Mouse (Mus musculus) spleen, adult 18-20 months (tissue): ENCODE data around the gene Cds2.
"Not testable (repeated sequence)": the region's sequence is repeated elsewhere in the genome, so short reads cannot be mapped to it uniquely, and the experiment has no call there.

Experiments
- DNase-seq, 2 experiments: peaks; one replicate each; pipeline ENCODE4 v3.0.0; 2022; ENCODE audit warnings: mixed read lengths in 2 of 2

The Cds2 gene

GRCm38 (mm10) chr2:132266086-132266485 is 3.1 kb downstream of the Cds2 start:
- no peak for DNase-seq

- DNase-seq: peak; percentile 22 to 27
Measured at GRCm38 (mm10) chr2:132269217-132269616, 6.3 kb downstream of the Cds2 start.

- no peak for DNase-seq
Measured at GRCm38 (mm10) chr2:132270331-132270951, 7.5 kb downstream of the Cds2 start.

GRCm38 (mm10) chr2:132272694-132273389 is 9.9 kb downstream of the Cds2 start:
- DNase-seq: no peak

GRCm38 (mm10) chr2:132275527-132275926 is 12.6 kb downstream of the Cds2 start:
- no peak for DNase-seq

- DNase-seq: no peak
Measured at GRCm38 (mm10) chr2:132276249-132276648, 13.3 kb downstream of the Cds2 start.

GRCm38 (mm10) chr2:132278273-132278853 is 15.4 kb downstream of the Cds2 start:
- no peak for DNase-seq

- DNase-seq: no peak
Measured at GRCm38 (mm10) chr2:132279336-132279882, 16.5 kb downstream of the Cds2 start.

GRCm38 (mm10) chr2:132279978-132280377 is 17.0 kb downstream of the Cds2 start:
- DNase-seq: no peak

GRCm38 (mm10) chr2:132280518-132281120 is 17.7 kb downstream of the Cds2 start:
- no peak for DNase-seq

GRCm38 (mm10) chr2:132281560-132282452 is 18.9 kb downstream of the Cds2 start:
- DNase-seq: no peak

GRCm38 (mm10) chr2:132282453-132283174 is 19.7 kb downstream of the Cds2 start:
- no peak for DNase-seq

GRCm38 (mm10) chr2:132283236-132284070 is 20.5 kb downstream of the Cds2 start:
- no peak for DNase-seq

- DNase-seq: no peak
Measured at GRCm38 (mm10) chr2:132284492-132285139, 21.7 kb downstream of the Cds2 start.

GRCm38 (mm10) chr2:132285722-132286121 is 22.8 kb downstream of the Cds2 start:
- not testable (repeated sequence) for DNase-seq

GRCm38 (mm10) chr2:132286376-132287076 is 23.6 kb downstream of the Cds2 start:
- DNase-seq: no peak

- DNase-seq: not testable (repeated sequence)
Measured at GRCm38 (mm10) chr2:132289213-132289612, 26.3 kb downstream of the Cds2 start.

GRCm38 (mm10) chr2:132290808-132291207 is 27.9 kb downstream of the Cds2 start:
- DNase-seq: no peak

- no peak for DNase-seq
Measured at GRCm38 (mm10) chr2:132291265-132291664, 28.3 kb downstream of the Cds2 start.
